Mouse (Mus musculus) spleen, postnatal 36 days (tissue): ENCODE measurements around the gene Esrrb.

Source experiments
- DNase-seq, 2 experiments: peaks; one replicate each; pipeline ENCODE4 v3.0.0; 2022; ENCODE audit warnings: low spot score in 2 of 2, mixed read lengths in 1 of 2

Esrrb gene

GRCm38 (mm10) chr12:86498765-86499164 lies 137.8 kb downstream of the Esrrb start:
- no peak for DNase-seq

GRCm38 (mm10) chr12:86501728-86502127 lies 140.8 kb downstream of the Esrrb start:
- no peak for DNase-seq

- DNase-seq, result no peak
Observed at GRCm38 (mm10) chr12:86503921-86504320, 143.0 kb downstream of the Esrrb start.

- no peak for DNase-seq
Observed at GRCm38 (mm10) chr12:86504321-86504720, 143.4 kb downstream of the Esrrb start.

- DNase-seq, result no peak
Observed at GRCm38 (mm10) chr12:86507741-86508140, 146.8 kb downstream of the Esrrb start.

- DNase-seq, result no peak
Observed at GRCm38 (mm10) chr12:86508313-86508988, 147.5 kb downstream of the Esrrb start.

GRCm38 (mm10) chr12:86509295-86510279 lies 148.7 kb downstream of the Esrrb start:
- no peak for DNase-seq

- DNase-seq, result no peak
Observed at GRCm38 (mm10) chr12:86512335-86512734, 151.4 kb downstream of the Esrrb start.

- no peak for DNase-seq
Observed at GRCm38 (mm10) chr12:86513596-86513995, 152.7 kb downstream of the Esrrb start.

- DNase-seq, result no peak
Observed at GRCm38 (mm10) chr12:86516602-86517001, 155.7 kb downstream of the Esrrb start.

GRCm38 (mm10) chr12:86517721-86518120 lies 156.8 kb downstream of the Esrrb start:
- no peak for DNase-seq

- DNase-seq, result no peak
Observed at GRCm38 (mm10) chr12:86518746-86519145, 157.8 kb downstream of the Esrrb start.

- no peak for DNase-seq
Observed at GRCm38 (mm10) chr12:86534283-86534682, 173.4 kb downstream of the Esrrb start.

- no peak for DNase-seq
Observed at GRCm38 (mm10) chr12:86537799-86538198, 176.9 kb downstream of the Esrrb start.

- DNase-seq, result no peak
Observed at GRCm38 (mm10) chr12:86538711-86539110, 177.8 kb downstream of the Esrrb start.

GRCm38 (mm10) chr12:86539511-86539910 lies 178.6 kb downstream of the Esrrb start:
- no peak for DNase-seq

GRCm38 (mm10) chr12:86547808-86548207 lies 186.9 kb downstream of the Esrrb start:
- DNase-seq, result no peak

- DNase-seq, result no peak
Observed at GRCm38 (mm10) chr12:86553037-86553436, 192.1 kb downstream of the Esrrb start.

GRCm38 (mm10) chr12:86556796-86557517 lies 196.0 kb downstream of the Esrrb start:
- DNase-seq, result peak in 1 of 2 experiments; percentile 1

- DNase-seq, result no peak
Observed at GRCm38 (mm10) chr12:86558889-86559288, 198.0 kb downstream of the Esrrb start.

- DNase-seq, result no peak
Observed at GRCm38 (mm10) chr12:86562705-86563104, 201.8 kb downstream of the Esrrb start.

- no peak for DNase-seq
Observed at GRCm38 (mm10) chr12:86565996-86566395, 205.1 kb downstream of the Esrrb start.
